Mouse (Mus musculus): ENCODE measurements around the gene Olfr1140. TPM values are rescaled to one million over a fixed set of nuclear protein-coding genes. Genes with fewer than 3 reads are reported as not detected.

The Olfr1140 gene
- not detected for total RNA-seq (2021)

DNA sequence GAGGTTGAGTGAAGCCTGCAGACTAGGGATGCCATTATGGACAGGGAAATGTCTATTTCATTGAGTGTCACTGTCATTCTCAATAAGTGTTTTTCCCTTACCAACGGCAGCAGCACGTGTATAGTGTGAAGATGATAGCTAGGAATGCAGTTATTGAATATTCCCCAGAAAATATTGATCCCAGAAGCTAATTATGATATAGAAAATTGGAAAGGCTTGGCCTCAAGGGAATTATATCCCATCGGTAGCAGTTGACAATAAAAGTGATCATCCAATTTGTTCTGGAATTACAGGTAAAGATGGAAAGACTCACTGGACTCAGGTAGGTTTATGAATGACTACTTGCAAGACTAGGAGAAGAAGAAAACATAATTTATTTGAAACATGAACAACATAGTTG lies at the start of gene Olfr1140:
Olfr1140 (plus strand) TSS at position 301 of the 400 bp plus-strand sequence.
- DNase-seq, result no peak

DNA sequence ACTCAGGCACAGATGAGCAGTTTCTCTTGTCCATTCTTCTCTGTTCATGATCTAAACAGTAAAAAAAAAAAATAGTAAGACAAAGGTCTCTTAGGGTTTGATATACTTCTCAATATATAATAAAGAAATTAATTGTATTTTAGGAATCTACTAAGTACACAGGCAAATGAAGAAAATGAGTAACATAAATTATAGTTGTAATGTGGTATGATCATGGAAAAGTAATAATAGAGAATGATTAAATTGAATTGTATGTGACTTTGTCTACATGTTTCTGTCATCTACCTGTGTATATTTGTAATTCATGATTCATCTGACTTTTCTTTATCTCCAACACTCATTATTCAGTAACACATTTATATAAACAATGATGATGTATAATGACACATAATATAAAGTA lies 49.7 kb upstream of the Olfr1140 start, which contains the start of gene Olfr1136:
Olfr1136 (minus strand) TSS at position 101 of the 400 bp plus-strand sequence.
- no peak for DNase-seq

DNA sequence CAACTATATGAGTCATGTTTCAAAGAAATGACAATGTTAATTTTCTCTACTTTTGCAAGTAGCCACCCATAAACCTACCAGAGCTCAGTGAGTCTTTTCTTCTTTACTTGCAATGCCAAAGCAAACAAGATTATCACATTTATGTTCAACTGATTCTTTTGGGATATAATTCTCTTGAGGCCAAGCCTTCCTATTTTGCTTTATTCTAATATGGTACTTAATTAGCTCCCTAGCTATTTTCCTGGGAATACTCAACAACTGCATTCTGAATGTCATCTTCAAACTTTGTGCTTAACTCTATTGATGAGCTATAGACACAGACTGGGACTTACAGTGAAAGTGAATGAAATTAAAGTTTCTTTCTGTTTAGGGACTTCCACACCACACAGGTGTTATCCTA lies 30.5 kb upstream of the Olfr1140 start, which contains the start of gene Olfr1137:
Olfr1137 (minus strand) TSS at position 101 of the 400 bp plus-strand sequence.
- DNase-seq, result no peak

DNA sequence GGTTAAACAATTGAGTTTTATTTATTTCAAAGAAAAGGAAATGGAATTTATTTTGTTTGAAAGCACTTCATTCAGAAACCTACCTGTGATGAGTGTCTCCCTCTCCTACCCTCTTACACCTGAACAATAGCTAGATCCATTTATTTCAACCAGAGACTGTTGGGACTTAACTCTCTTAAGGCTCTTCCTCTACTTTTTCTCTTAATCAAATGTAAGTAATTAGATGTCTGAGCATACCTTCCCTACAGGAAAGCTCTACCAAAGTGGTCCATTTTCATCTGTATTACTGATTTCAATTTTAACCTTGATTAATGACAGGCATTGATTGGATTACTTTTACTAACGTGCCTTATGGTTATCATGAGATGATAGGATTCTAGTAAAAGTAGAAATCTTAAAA lies 3.7 kb upstream of the Olfr1140 start, which contains the start of gene Olfr1138:
Olfr1138 (minus strand) TSS at position 101 of the 400 bp plus-strand sequence.
- no peak for DNase-seq

DNA sequence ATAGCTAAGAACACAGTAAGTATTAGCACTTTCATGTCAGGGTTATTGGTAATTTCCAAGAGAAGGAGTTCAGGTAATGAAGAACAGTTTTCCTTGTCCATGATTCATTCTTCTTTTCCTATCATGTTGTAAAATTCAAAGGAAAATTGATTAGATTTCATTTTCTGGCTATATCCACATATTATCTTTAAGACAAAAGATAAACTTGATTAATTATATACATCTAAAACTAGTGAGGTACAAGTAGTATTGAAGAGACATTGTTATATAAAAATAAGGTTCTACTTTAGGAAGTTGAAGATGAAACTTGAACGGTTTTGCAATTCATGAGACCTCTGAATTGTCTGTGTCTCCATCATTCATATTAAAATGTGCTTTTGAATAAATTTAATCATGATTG lies 10.3 kb downstream of the Olfr1140 start, which contains the start of gene Olfr1141:
Olfr1141 (minus strand) TSS at position 101 of the 400 bp plus-strand sequence.
- DNase-seq, result no peak

DNA sequence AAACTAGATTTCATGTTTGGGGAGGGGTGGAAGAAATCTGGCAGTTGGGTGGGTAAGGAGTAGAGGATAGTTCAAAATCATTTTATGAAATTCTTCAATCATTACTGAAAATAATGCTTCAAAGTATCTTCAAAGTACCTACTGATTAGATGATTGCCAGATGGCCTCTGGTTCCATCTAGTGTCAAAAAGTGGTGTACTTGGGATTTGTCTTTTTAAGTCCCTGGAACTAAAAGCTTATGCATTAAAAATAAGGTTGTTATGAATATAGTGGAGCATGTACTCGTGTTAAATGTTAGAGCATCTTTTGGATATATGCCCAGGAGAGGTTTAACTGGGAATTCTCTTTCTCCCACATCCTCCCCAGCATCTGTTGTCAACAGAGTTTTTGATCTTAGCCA lies 32.6 kb downstream of the Olfr1140 start:
- no peak for DNase-seq

DNA sequence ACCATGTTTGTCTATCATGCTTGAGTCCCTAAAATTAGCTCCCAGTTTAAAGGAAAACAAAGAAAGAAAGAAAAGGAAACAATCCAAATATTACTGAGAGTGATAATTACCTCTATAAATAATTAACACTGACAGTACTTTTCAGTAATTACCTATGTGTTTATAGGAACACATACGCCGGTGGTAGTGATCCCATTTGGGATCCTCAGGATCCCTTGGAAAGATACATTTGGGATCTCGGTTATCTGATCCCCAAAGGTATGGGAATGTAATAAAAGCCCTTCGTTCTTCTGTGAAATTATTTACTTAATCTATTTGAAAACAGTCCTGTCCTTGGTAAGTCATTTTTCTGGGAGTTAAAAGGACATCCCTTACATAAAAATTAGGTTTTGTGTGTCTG lies 35.6 kb downstream of the Olfr1140 start, which contains the start of gene Olfr152:
Olfr152 (plus strand) TSS at position 301 of the 400 bp plus-strand sequence.
- DNase-seq, result no peak

Other genes with a start within 250 kb of the Olfr1140 start
- gene Pramel7, start 246.7 kb upstream of the Olfr1140 start, total RNA-seq (2021), result not detected
- gene Pramel6, start 237.2 kb upstream of the Olfr1140 start, total RNA-seq (2021), result not detected
- not detected for gene Olfr153, start 212.0 kb upstream of the Olfr1140 start, total RNA-seq (2021)
- not detected for gene Olfr1128, start 198.2 kb upstream of the Olfr1140 start, total RNA-seq (2021)
- not detected for gene Olfr1129, start 169.8 kb upstream of the Olfr1140 start, total RNA-seq (2021)
- gene Olfr1130, start 137.5 kb upstream of the Olfr1140 start, total RNA-seq (2021), result not detected
- not detected for gene Olfr1131, start 116.6 kb upstream of the Olfr1140 start, total RNA-seq (2021)
- gene Olfr1132, start 106.2 kb upstream of the Olfr1140 start, total RNA-seq (2021), result not detected
- gene Olfr1133, start 96.4 kb upstream of the Olfr1140 start, total RNA-seq (2021), result not detected
- gene Olfr1134, start 85.3 kb upstream of the Olfr1140 start, total RNA-seq (2021), result not detected
- gene Olfr1135, start 70.1 kb upstream of the Olfr1140 start, total RNA-seq (2021), result not detected
- gene Olfr1136, start 49.8 kb upstream of the Olfr1140 start, total RNA-seq (2021), result not detected
- not detected for gene Olfr1137, start 30.6 kb upstream of the Olfr1140 start, total RNA-seq (2021)
- gene Olfr1138, start 3.8 kb upstream of the Olfr1140 start, total RNA-seq (2021), result not detected
- not detected for gene Olfr1141, start 10.2 kb downstream of the Olfr1140 start, total RNA-seq (2021)
- not detected for gene Olfr152, start 35.7 kb downstream of the Olfr1140 start, total RNA-seq (2021)
- not detected for gene Olfr1143, start 56.8 kb downstream of the Olfr1140 start, total RNA-seq (2021)
- not detected for gene Olfr1145, start 66.1 kb downstream of the Olfr1140 start, total RNA-seq (2021)
- not detected for gene Olfr1148, start 86.8 kb downstream of the Olfr1140 start, total RNA-seq (2021)
- not detected for gene Olfr1150-ps1, start 100.2 kb downstream of the Olfr1140 start, total RNA-seq (2021)
- not detected for gene Olfr1151, start 112.1 kb downstream of the Olfr1140 start, total RNA-seq (2021)
- gene Olfr1152, start 122.7 kb downstream of the Olfr1140 start, total RNA-seq (2021), result not detected
- not detected for gene Olfr1153, start 151.2 kb downstream of the Olfr1140 start, total RNA-seq (2021)
- gene Olfr1154, start 161.4 kb downstream of the Olfr1140 start, total RNA-seq (2021), result not detected
- gene Olfr1155, start 201.4 kb downstream of the Olfr1140 start, total RNA-seq (2021), result not detected
- under 1 TPM in 1 of 2 experiments, not detected in 1; 0.10 TPM for gene Olfr1156, start 209.3 kb downstream of the Olfr1140 start, total RNA-seq (2021)
- not detected for gene Olfr1157, start 224.5 kb downstream of the Olfr1140 start, total RNA-seq (2021)
- not detected for gene Olfr74, start 230.9 kb downstream of the Olfr1140 start, total RNA-seq (2021)
- not detected for gene Olfr1158, start 246.4 kb downstream of the Olfr1140 start, total RNA-seq (2021)

All from layer of hippocampus, postnatal 36 days (tissue).